Mouse (Mus musculus) frontal cortex, postnatal 10 days (tissue): ENCODE results near the gene Tmed1.
"Not testable (repeated sequence)": the region's sequence is repeated elsewhere in the genome, so short reads cannot be mapped to it uniquely, and the experiment has no call there.

Experiments used
- DNase-seq, 2 experiments: peaks; one replicate each; pipeline ENCODE4 v3.0.0; 2022; ENCODE audit warnings: low spot score in 2 of 2, mixed read lengths in 1 of 2

The Tmed1 gene

GRCm38 (mm10) chr9:21509772-21510688, at the start of gene Tmed1:
TSS of gene Tmed1 (minus strand) at chr9:21510252.
- peak; percentile 91 for DNase-seq

GRCm38 (mm10) chr9:21559151-21559550, 49.1 kb upstream of the Tmed1 start:
- no peak for DNase-seq

GRCm38 (mm10) chr9:21558366-21558765, 48.3 kb upstream of the Tmed1 start:
- DNase-seq = no peak

- DNase-seq = no peak
These were observed 47.5 kb upstream of the Tmed1 start for GRCm38 (mm10) chr9:21557556-21557955.

GRCm38 (mm10) chr9:21556996-21557395, 46.9 kb upstream of the Tmed1 start:
- no peak for DNase-seq

- DNase-seq = no peak
These were observed 45.2 kb upstream of the Tmed1 start for GRCm38 (mm10) chr9:21555198-21555742.

GRCm38 (mm10) chr9:21553607-21554273, 43.7 kb upstream of the Tmed1 start:
- no peak for DNase-seq

- no peak for DNase-seq
These were observed 41.0 kb upstream of the Tmed1 start for GRCm38 (mm10) chr9:21551049-21551448.

- DNase-seq = peak; percentile 45 to 61
These were observed 37.3 kb upstream of the Tmed1 start for GRCm38 (mm10) chr9:21547075-21547941.

GRCm38 (mm10) chr9:21546789-21547074, 36.7 kb upstream of the Tmed1 start, which contains the start of gene Carm1:
TSS of gene Carm1 (plus strand) at chr9:21546894.
- DNase-seq = peak in 1 of 2 experiments; percentile 65

- DNase-seq = peak; percentile 98 to 99
These were observed 36.1 kb upstream of the Tmed1 start for GRCm38 (mm10) chr9:21545916-21546788.

GRCm38 (mm10) chr9:21545351-21545915, 35.4 kb upstream of the Tmed1 start:
- DNase-seq = no peak

GRCm38 (mm10) chr9:21542001-21542400, 31.9 kb upstream of the Tmed1 start:
- not testable (repeated sequence) for DNase-seq

- DNase-seq = no peak
These were observed 30.1 kb upstream of the Tmed1 start for GRCm38 (mm10) chr9:21539981-21540753.

- no peak for DNase-seq
These were observed 27.0 kb upstream of the Tmed1 start for GRCm38 (mm10) chr9:21537009-21537408.

GRCm38 (mm10) chr9:21536501-21536900, 26.4 kb upstream of the Tmed1 start:
- DNase-seq = no peak

GRCm38 (mm10) chr9:21527917-21528324, 17.9 kb upstream of the Tmed1 start:
- no peak for DNase-seq

- no peak for DNase-seq
These were observed 17.2 kb upstream of the Tmed1 start for GRCm38 (mm10) chr9:21527100-21527801.

- no peak for DNase-seq
These were observed 16.5 kb upstream of the Tmed1 start for GRCm38 (mm10) chr9:21526634-21526944.
